Mouse (Mus musculus) lung, postnatal 0 days (tissue): ENCODE measurements around the gene Pip5kl1.

Source experiments
- CTCF ChIP-seq: IDR thresholded peaks from 2 replicates; pipeline ENCODE4 v1.5.1; 2016; ENCODE audit warnings: antibody characterized with exemption, mild to moderate bottlenecking
- EP300 ChIP-seq: IDR thresholded peaks from 2 replicates; pipeline ENCODE4 v1.6.1; 2016; ENCODE audit warnings: antibody characterized with exemption, mild to moderate bottlenecking, control low read depth

GRCm38 (mm10) chr2:32537360-32537905 is 37.2 kb upstream of the Pip5kl1 start:
- no peak for TF ChIP-seq CTCF
- 0 out of 2 replicates have a peak, but pooled peaks have one; percentile 20 for TF ChIP-seq EP300
